29 mouse cellular contexts compared by ENCODE assay signal in genomic region chr6:91973972-91974371, GRCm38 (mm10). TPM values are rescaled to one million over a fixed set of nuclear protein-coding genes. Genes with fewer than 3 reads are reported as not detected.
A peak's percentile ranks its signal among the peaks of the same experiment; 100 is the strongest.
DNase-seq lines count a peak whose midpoint lies in the region; ATAC-seq and TF ChIP-seq lines count a peak whose summit lies in the region.
"Had no signal": no experiment of that assay in that cellular context is flagged by ENCODE, and none has a peak within 500 bp of the region (broad histone marks: within the 10 kb centered on the region; RNA-seq: fewer than 3 reads in every experiment).

No protein-coding gene starts in this region.

- no peak for ATAC-seq in heart, embryonic 13.5 days (ENCODE audit: extremely low read depth, insufficient number of reproducible peaks, low FRiP score, low TSS enrichment)
- no peak for ATAC-seq in lung, embryonic 14.5 days (ENCODE audit: insufficient read depth)
- ATAC-seq: activated CD4-positive, CD25-positive, alpha-beta regulatory T cell, adult 4 months; forebrain, postnatal 0 days; inflammation-experienced regulatory T-cells, adult 6 months; midbrain, embryonic 15.5 days had no signal

- TF ChIP-seq POLR2A in lung, adult 2 months (IDR thresholded peaks at IDR 0.05; ENCODE audit: borderline replicate concordance, extremely low read depth, low read depth, low read length) = no peak

- WGBS in heart, embryonic 13.5 days = 51% methylated on average over 6 of the region's 6 CpGs
- 67% methylated on average over 6 of the region's 6 CpGs for WGBS in lung, embryonic 14.5 days
- WGBS in lung, adult 2 months = 50% methylated on average over 6 of the region's 6 CpGs

- H3K4me1 ChIP-seq in heart, embryonic 13.5 days = peaks cover 36% of the 10 kb centered on the region
- peaks cover 6% of the 10 kb centered on the region; the same call in 1 of the 2 replicates for H3K4me1 ChIP-seq in lung, embryonic 14.5 days (ENCODE audit: insufficient read depth)
- peaks cover 10% of the 10 kb centered on the region for H3K4me1 ChIP-seq in lung, adult 2 months (ENCODE audit: control insufficient read depth, insufficient read depth, low read length)

- peaks cover 38% of the 10 kb centered on the region for H3K27me3 ChIP-seq in heart, embryonic 13.5 days (replicated peaks)
- 0 out of 2 replicates have a peak, but pooled peaks cover 3% of the 10 kb centered on the region for H3K27me3 ChIP-seq in lung, embryonic 14.5 days (ENCODE audit: insufficient read depth, low read length)
- H3K27me3 ChIP-seq: midbrain, embryonic 15.5 days; neural tube, embryonic 15.5 days had no signal

- no peak overlapping the region for H3K4me2 ChIP-seq in heart, embryonic 13.5 days
- no peak overlapping the region for H3K4me2 ChIP-seq in lung, embryonic 14.5 days
- H3K4me2 ChIP-seq: embryonic facial prominence, embryonic 15.5 days; forebrain, embryonic 12.5 days; hindbrain, embryonic 15.5 days; midbrain, embryonic 15.5 days; neural tube, embryonic 15.5 days; stomach, embryonic 15.5 days had no signal

- no peak for DNase-seq in heart, postnatal 36 days
- peak; percentile 11 for DNase-seq in lung, embryonic 14.5 days
- DNase-seq in lung, adult 2 months = no peak
- DNase-seq in lung, postnatal 10 days = peak; percentile 49
- DNase-seq in frontal cortex, postnatal 14 days (ENCODE audit: low spot score in 2 of 2) = no peak
- DNase-seq in layer of hippocampus, adult 9-11 months = no peak
- DNase-seq: adrenal gland, adult 2 months; adrenal gland, postnatal 36 days; cerebellum, adult 2 months; cerebellum, postnatal 25 days; forebrain, postnatal 0 days; gastrocnemius, postnatal 14 days; kidney, adult 11 months; kidney, postnatal 14 days; liver; right cerebral cortex, postnatal 25 days had no signal

- no peak for TF ChIP-seq CTCF in lung, embryonic 14.5 days (IDR thresholded peaks at IDR 0.05; ENCODE audit: low read depth)
- no peak for TF ChIP-seq CTCF in lung, adult 2 months (IDR thresholded peaks at IDR 0.05; ENCODE audit: insufficient read depth, low read length)

- H3K4me3 ChIP-seq in heart, embryonic 13.5 days = no peak overlapping the region
- no peak overlapping the region for H3K4me3 ChIP-seq in lung, embryonic 14.5 days (ENCODE audit: low read depth, low read length)
- no peak overlapping the region for H3K4me3 ChIP-seq in lung, adult 2 months (replicated peaks; ENCODE audit: extremely low read depth, low read depth, low read length)
- H3K4me3 ChIP-seq: embryonic facial prominence, embryonic 10.5 days; embryonic facial prominence, embryonic 15.5 days; forebrain, embryonic 12.5 days; hindbrain, embryonic 10.5 days; hindbrain, embryonic 15.5 days; midbrain, embryonic 15.5 days; neural tube, embryonic 15.5 days; stomach, embryonic 15.5 days had no signal

- H3K36me3 ChIP-seq in heart, embryonic 13.5 days = no peaks in the 10 kb centered on the region
- H3K36me3 ChIP-seq in lung, embryonic 14.5 days (ENCODE audit: insufficient read depth) = no peaks in the 10 kb centered on the region
- H3K36me3 ChIP-seq: embryonic facial prominence, embryonic 10.5 days; embryonic facial prominence, embryonic 15.5 days; forebrain, embryonic 12.5 days; hindbrain, embryonic 10.5 days; hindbrain, embryonic 15.5 days; midbrain, embryonic 15.5 days; neural tube, embryonic 15.5 days; stomach, embryonic 15.5 days had no signal

- intact Hi-C loops in heart, postnatal 36 days (cut with DNase I) = no loop called here

- no peaks in the 10 kb centered on the region for H3K9me3 ChIP-seq in heart, embryonic 13.5 days
- H3K9me3 ChIP-seq in lung, embryonic 14.5 days (ENCODE audit: low read depth, low read length) = no peaks in the 10 kb centered on the region
- H3K9me3 ChIP-seq: embryonic facial prominence, embryonic 10.5 days; embryonic facial prominence, embryonic 15.5 days; forebrain, embryonic 12.5 days; hindbrain, embryonic 10.5 days; hindbrain, embryonic 15.5 days; midbrain, embryonic 15.5 days; neural tube, embryonic 15.5 days; stomach, embryonic 15.5 days had no signal

- peak overlapping the region; percentile 88 for H3K27ac ChIP-seq in heart, embryonic 13.5 days (replicated peaks)
- no peak overlapping the region for H3K27ac ChIP-seq in lung, embryonic 14.5 days (ENCODE audit: low read depth)
- H3K27ac ChIP-seq: embryonic facial prominence, embryonic 10.5 days; embryonic facial prominence, embryonic 15.5 days; forebrain, embryonic 12.5 days; hindbrain, embryonic 15.5 days; midbrain, embryonic 15.5 days; neural tube, embryonic 15.5 days; stomach, embryonic 15.5 days had no signal

- H3K9ac ChIP-seq in heart, embryonic 13.5 days = no peak overlapping the region
- H3K9ac ChIP-seq in lung, embryonic 14.5 days = no peak overlapping the region
- H3K9ac ChIP-seq: embryonic facial prominence, embryonic 15.5 days; forebrain, embryonic 12.5 days; forebrain, postnatal 0 days; hindbrain, embryonic 15.5 days; midbrain, embryonic 15.5 days; neural tube, embryonic 15.5 days; stomach, embryonic 15.5 days had no signal

RNA-seq across cellular contexts. Expression of gene Fgd5, which starts 4.7 kb away (rescaled TPM):
- 11.4 and 12.0 TPM in 2 replicates for polyA plus RNA-seq in heart, embryonic 13.5 days (2015; fragmentation: Nextera tagmentation; extraction: Ambion mirVana)
- total RNA-seq in heart, postnatal 36 days (2021) = 10 to 100 TPM; 19.6 to 29.9 TPM
- polyA plus RNA-seq in lung, embryonic 14.5 days (2014; fragmentation: Nextera tagmentation; extraction: Ambion mirVana) = 15.6 and 16.9 TPM in 2 replicates
- polyA plus RNA-seq in lung, adult 2 months (2012; rRNA removed) = 31.2 and 32.6 TPM in 2 replicates
- total RNA-seq: CH12.LX had no signal
- polyA plus RNA-seq: C2C12; inflammation-experienced regulatory T-cells, adult 6 months had no signal

Comparison
In these comparisons a context has a peak if more than half of its experiments do, and no peak if none do; other contexts are left out.
1. DNase-seq: peak in lung, embryonic 14.5 days (single experiment) and lung, postnatal 10 days (single experiment); none in heart, postnatal 36 days (0 of 2), lung, adult 2 months (single experiment), frontal cortex, postnatal 14 days (0 of 2) and layer of hippocampus, adult 9-11 months (single experiment).